Mouse (Mus musculus) thymus, adult 2 months (tissue): ENCODE results near the gene Tango2.

Experiments
- CTCF ChIP-seq: fragments of 200-500 bp; IDR thresholded peaks from 2 replicates; pipeline ENCODE4 v1.5.1; 2012; ENCODE audit warnings: mild to moderate bottlenecking, control low read depth, low read length, moderate library complexity, borderline replicate concordance; ENCODE audit not compliant: control insufficient read depth, poor library complexity, insufficient read depth; ENCODE audit errors: extremely low read depth
- POLR2A ChIP-seq: fragments of 200-500 bp; IDR thresholded peaks from 2 replicates; pipeline ENCODE4 v1.6.1; 2012; ENCODE audit warnings: mild to moderate bottlenecking, low read length, control low read depth, moderate library complexity; ENCODE audit not compliant: control insufficient read depth, poor library complexity, insufficient read depth; ENCODE audit errors: extremely low read depth

GRCm38 (mm10) chr16:18342076-18342475 lies 5.8 kb downstream of the Tango2 start:
- TF ChIP-seq POLR2A (no peak), CTCF (no peak)
